Mouse (Mus musculus) forebrain, embryonic 12.5 days (tissue): Measurements from ENCODE around the gene Lrrc74a. TPM values are rescaled to one million over a fixed set of nuclear protein-coding genes. Genes with fewer than 3 reads are reported as not detected.

Source experiments
- ATAC-seq: fragments of 200-750 bp; cut with Nextera tagmentation; 2 replicates; pipeline ENCODE4 v1.8.0; 2017; ENCODE audit warnings: moderate TSS enrichment; ENCODE audit not compliant: low FRiP score
- H3K27ac ChIP-seq: fragments of 300-500 bp; sonication (generic); 2 replicates; pipeline ENCODE4 v1.5.1; 2016; ENCODE audit warnings: mild to moderate bottlenecking
- H3K27me3 ChIP-seq: fragments of 300-500 bp; sonication (generic); 2 replicates; pipeline ENCODE4 v1.6.1; 2016; ENCODE audit warnings: mild to moderate bottlenecking
- H3K36me3 ChIP-seq: fragments of 300-500 bp; sonication (generic); replicated peaks from 2 replicates; pipeline ENCODE4 v1.6.1; 2016; ENCODE audit warnings: mild to moderate bottlenecking
- H3K4me1 ChIP-seq: fragments of 300-500 bp; sonication (generic); 2 replicates; pipeline ENCODE4 v1.6.1; 2016
- H3K4me2 ChIP-seq: fragments of 300-500 bp; sonication (generic); 2 replicates; pipeline ENCODE4 v1.6.1; 2016; ENCODE audit warnings: mild to moderate bottlenecking, moderate library complexity
- H3K4me3 ChIP-seq: fragments of 300-500 bp; sonication (generic); replicated peaks from 2 replicates; pipeline ENCODE4 v1.5.1; 2016; ENCODE audit warnings: mild to moderate bottlenecking
- H3K9ac ChIP-seq: fragments of 300-500 bp; sonication (generic); 2 replicates; pipeline ENCODE4 v1.6.1; 2016; ENCODE audit warnings: mild to moderate bottlenecking
- H3K9me3 ChIP-seq: fragments of 300-500 bp; sonication (generic); 2 replicates; pipeline ENCODE4 v1.6.1; 2016
- WGBS: fragments of 180-500 bp; shearing (Covaris S2); methylation state at CpG from one replicate; pipeline ENCODE4 v1.1.7; 2016; 5-methylcytosine and 5-hydroxymethylcytosine counted together
- polyA plus RNA-seq: library from polyadenylated mRNA; unstranded; fragments of >200 nt; fragmentation: Nextera tagmentation; extraction: Ambion mirVana; gene quantifications from 2 replicates; pipeline ENCODE4 v1.2.1, GENCODE M21; 2016

The Lrrc74a gene
- polyA plus RNA-seq, 1 experiment from 2014 or later, result not detected

- WGBS, result under 1% methylated on average over 19 of the region's 19 CpGs
- no peaks in the 10 kb centered on the region for H3K27me3 ChIP-seq
Measured at GRCm38 (mm10) chr12:86725706-86726105, 8.5 kb upstream of the Lrrc74a start.

GRCm38 (mm10) chr12:86726120-86726640 lies 8.0 kb upstream of the Lrrc74a start, which contains the start of gene Angel1:
Gene Angel1 (minus strand): TSS chr12:86726460.
- no peaks in the 10 kb centered on the region for H3K9me3 ChIP-seq
- H3K4me3 ChIP-seq, result peak within 1 kb of the TSS; percentile 77
- no peaks in the 10 kb centered on the region for H3K27me3 ChIP-seq
- peak; percentile 100 for ATAC-seq
- WGBS, result under 1% methylated on average over 44 of the region's 44 CpGs
- peak within 1 kb of the TSS; percentile 65; the same call in 1 of the 2 replicates for H3K27ac ChIP-seq
- H3K36me3 ChIP-seq, result 0 out of 2 replicates have a peak, but pooled peaks cover 3% of the 10 kb centered on the region
- peak within 1 kb of the TSS; percentile 95 for H3K4me2 ChIP-seq
- H3K9ac ChIP-seq, result peak within 1 kb of the TSS; percentile 78
- peaks cover 13% of the 10 kb centered on the region for H3K4me1 ChIP-seq

More at GRCm38 (mm10) chr12:86725706-86726105, 8.5 kb upstream of the Lrrc74a start:
- 0 out of 2 replicates have a peak, but pooled peaks cover 3% of the 10 kb centered on the region for H3K36me3 ChIP-seq
- peak overlapping the region; percentile 78 for H3K9ac ChIP-seq
- H3K4me3 ChIP-seq, result peak overlapping the region; percentile 77
- peaks cover 13% of the 10 kb centered on the region for H3K4me1 ChIP-seq
- peak overlapping the region; percentile 65; the same call in 1 of the 2 replicates for H3K27ac ChIP-seq
- no peaks in the 10 kb centered on the region for H3K9me3 ChIP-seq
- H3K4me2 ChIP-seq, result peak overlapping the region; percentile 95
- peak; percentile 15; the same call in 1 of the 2 replicates for ATAC-seq

- Histone ChIP-seq H3K4me1 (no peaks in the 10 kb centered on the region), H3K27ac (no peak overlapping the region), H3K36me3 (no peaks in the 10 kb centered on the region), H3K9ac (no peak overlapping the region), H3K4me2 (no peak overlapping the region), H3K27me3 (no peaks in the 10 kb centered on the region; the same call in 1 of the 2 replicates), H3K4me3 (no peak overlapping the region), H3K9me3 (peaks cover 9% of the 10 kb centered on the region; the same call in 1 of the 2 replicates)
- no peak for ATAC-seq
- 83% methylated on average over 13 of the region's 13 CpGs for WGBS
Measured at GRCm38 (mm10) chr12:86761036-86761435, 26.9 kb downstream of the Lrrc74a start.

- Histone ChIP-seq H3K9me3 (peaks cover 9% of the 10 kb centered on the region; the same call in 1 of the 2 replicates), H3K27me3 (peaks cover 4% of the 10 kb centered on the region; the same call in 1 of the 2 replicates), H3K27ac (no peak overlapping the region), H3K9ac (no peak overlapping the region), H3K4me1 (peaks cover 7% of the 10 kb centered on the region), H3K4me2 (no peak overlapping the region), H3K36me3 (no peaks in the 10 kb centered on the region), H3K4me3 (no peak overlapping the region)
- no peak for ATAC-seq
- 77% methylated on average over 6 of the region's 6 CpGs for WGBS
Measured at GRCm38 (mm10) chr12:86764060-86764459, 29.9 kb downstream of the Lrrc74a start.

GRCm38 (mm10) chr12:86766467-86766866 lies 32.3 kb downstream of the Lrrc74a start:
- no peak for ATAC-seq
- H3K4me2 ChIP-seq, result no peak overlapping the region
- no peaks in the 10 kb centered on the region for H3K36me3 ChIP-seq
- no peaks in the 10 kb centered on the region for H3K9me3 ChIP-seq
- WGBS, result 89% methylated on average over 8 of the region's 8 CpGs
- no peak overlapping the region for H3K27ac ChIP-seq
- H3K27me3 ChIP-seq, result peaks cover 4% of the 10 kb centered on the region; the same call in 1 of the 2 replicates
- no peak overlapping the region for H3K4me3 ChIP-seq
- H3K4me1 ChIP-seq, result peaks cover 23% of the 10 kb centered on the region
- no peak overlapping the region for H3K9ac ChIP-seq

DNA sequence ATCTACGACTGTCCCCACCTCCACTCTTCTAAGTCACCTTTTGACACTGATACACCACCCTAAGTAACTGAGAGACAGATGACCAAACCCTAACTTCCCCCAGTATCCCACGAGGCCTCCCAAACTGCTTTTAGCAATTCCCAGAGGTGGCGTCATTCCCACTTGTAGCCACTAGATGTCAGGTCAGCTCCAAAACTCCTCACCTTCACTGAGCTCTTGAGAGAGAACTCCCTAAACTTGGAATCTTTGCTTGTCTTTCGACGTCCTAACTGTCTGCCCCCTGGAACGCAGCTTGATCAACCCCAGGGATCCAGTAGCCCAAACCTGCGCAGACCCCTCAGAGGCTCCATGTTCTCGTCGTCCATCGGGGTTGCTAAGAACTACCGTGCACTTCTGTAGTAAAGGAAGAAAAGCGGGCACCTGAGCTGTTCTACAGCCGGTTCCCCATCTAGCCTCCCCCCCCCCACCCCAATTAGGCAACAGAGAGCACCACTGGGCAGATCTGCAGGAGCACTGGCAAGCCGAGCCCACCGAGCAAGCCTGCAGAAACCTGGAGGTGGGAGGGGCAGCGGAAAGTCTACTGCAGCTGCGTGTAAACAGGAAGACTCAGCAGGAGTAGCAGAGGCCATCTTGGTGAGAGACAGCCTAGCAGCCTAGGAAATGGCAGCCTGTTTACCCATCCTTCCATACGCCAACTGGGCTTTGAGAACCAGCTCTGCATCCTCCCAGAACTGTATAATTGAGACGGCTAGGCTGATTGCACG lies 33.9 kb downstream of the Lrrc74a start:
- Histone ChIP-seq H3K9ac (no peak overlapping the region), H3K4me2 (no peak overlapping the region), H3K27me3 (peaks cover 4% of the 10 kb centered on the region; the same call in 1 of the 2 replicates), H3K27ac (no peak overlapping the region), H3K4me3 (no peak overlapping the region), H3K4me1 (peaks cover 34% of the 10 kb centered on the region), H3K9me3 (no peaks in the 10 kb centered on the region), H3K36me3 (no peaks in the 10 kb centered on the region)
- ATAC-seq, result peak; percentile 53
- 37% methylated on average over 20 of the region's 20 CpGs for WGBS

DNA sequence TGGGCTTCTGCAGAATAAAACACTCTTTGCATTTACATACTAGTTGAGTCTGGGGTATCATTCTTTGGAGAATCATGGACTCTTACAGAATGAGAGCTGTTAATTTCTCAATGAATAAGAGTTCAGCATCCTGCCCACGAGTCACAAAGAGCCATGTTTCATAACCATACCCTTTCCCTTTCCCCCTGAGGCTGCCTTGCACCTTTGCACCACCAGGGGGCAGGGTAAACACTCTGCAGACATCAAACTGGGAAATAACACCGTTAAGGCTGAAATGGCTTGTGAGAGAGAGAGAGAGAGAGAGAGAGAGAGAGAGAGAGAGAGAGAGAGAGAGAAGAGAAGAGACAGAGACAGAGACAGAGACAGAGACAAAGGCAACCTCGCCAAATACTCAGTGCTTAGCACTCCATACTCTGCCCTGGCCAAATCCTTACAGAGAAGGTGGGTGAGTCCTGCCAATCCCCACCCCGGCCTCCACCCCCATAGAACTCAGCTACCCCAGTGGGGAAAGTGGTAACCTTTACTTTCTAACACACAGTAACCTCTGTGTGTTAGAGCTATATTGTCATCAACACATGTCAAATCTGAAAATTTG lies 34.9 kb downstream of the Lrrc74a start:
- Histone ChIP-seq H3K27ac (no peak overlapping the region), H3K4me1 (peaks cover 34% of the 10 kb centered on the region), H3K36me3 (no peaks in the 10 kb centered on the region), H3K27me3 (peaks cover 4% of the 10 kb centered on the region; the same call in 1 of the 2 replicates), H3K4me3 (no peak overlapping the region), H3K9me3 (no peaks in the 10 kb centered on the region), H3K4me2 (no peak overlapping the region), H3K9ac (no peak overlapping the region)
- WGBS, result 31% methylated on average over 4 of the region's 4 CpGs
- ATAC-seq, result no peak

GRCm38 (mm10) chr12:86769819-86770218 lies 35.6 kb downstream of the Lrrc74a start:
- no peak for ATAC-seq

DNA sequence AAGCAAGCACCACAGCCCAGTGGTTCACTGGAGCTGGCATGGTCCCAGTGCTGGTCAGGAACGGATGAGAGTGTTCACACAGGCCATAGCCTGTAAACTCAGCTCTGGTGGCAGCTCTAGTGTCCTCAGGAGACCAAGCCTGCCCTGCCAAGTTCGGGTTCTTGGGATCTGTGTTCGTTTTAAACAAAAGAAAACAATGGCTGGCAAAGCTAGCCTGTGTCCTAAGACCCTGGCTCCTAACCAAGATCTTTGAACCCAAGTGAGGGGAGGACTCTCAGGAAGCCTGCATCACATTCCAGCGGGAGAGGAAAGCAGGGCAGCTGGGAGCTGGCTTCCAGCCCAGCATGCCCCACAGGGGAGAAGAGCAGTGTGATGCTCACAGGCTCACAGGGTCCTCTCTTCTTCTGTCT lies 36.1 kb downstream of the Lrrc74a start:
- Histone ChIP-seq H3K9me3 (no peaks in the 10 kb centered on the region), H3K4me1 (peaks cover 34% of the 10 kb centered on the region), H3K4me2 (no peak overlapping the region), H3K27ac (peak overlapping the region; percentile 54; the same call in 1 of the 2 replicates), H3K27me3 (peaks cover 4% of the 10 kb centered on the region; the same call in 1 of the 2 replicates), H3K4me3 (no peak overlapping the region), H3K9ac (no peak overlapping the region), H3K36me3 (no peaks in the 10 kb centered on the region)
- ATAC-seq, result no peak
- WGBS, result 27% methylated on average over 4 of the region's 4 CpGs

More at GRCm38 (mm10) chr12:86769819-86770218, 35.6 kb downstream of the Lrrc74a start:
- Histone ChIP-seq H3K36me3 (no peaks in the 10 kb centered on the region), H3K4me3 (no peak overlapping the region), H3K4me2 (no peak overlapping the region), H3K9ac (no peak overlapping the region), H3K27ac (peak overlapping the region; percentile 54; the same call in 1 of the 2 replicates), H3K9me3 (no peaks in the 10 kb centered on the region), H3K4me1 (peaks cover 34% of the 10 kb centered on the region), H3K27me3 (peaks cover 4% of the 10 kb centered on the region; the same call in 1 of the 2 replicates)

- H3K9me3 ChIP-seq, result no peaks in the 10 kb centered on the region
- peaks cover 34% of the 10 kb centered on the region for H3K4me1 ChIP-seq
- H3K36me3 ChIP-seq, result no peaks in the 10 kb centered on the region
- H3K27ac ChIP-seq, result 0 out of 2 replicates have a peak overlapping the region, but pooled peaks have one; percentile 61
- 5% methylated on average over 3 of the region's 3 CpGs for WGBS
- H3K9ac ChIP-seq, result no peak overlapping the region
- H3K4me3 ChIP-seq, result no peak overlapping the region
- H3K4me2 ChIP-seq, result no peak overlapping the region
- ATAC-seq, result no peak
- peaks cover 4% of the 10 kb centered on the region; the same call in 1 of the 2 replicates for H3K27me3 ChIP-seq
Measured at GRCm38 (mm10) chr12:86770927-86771326, 36.8 kb downstream of the Lrrc74a start.

- Histone ChIP-seq H3K4me1 (peaks cover 34% of the 10 kb centered on the region), H3K4me2 (no peak overlapping the region), H3K9ac (no peak overlapping the region), H3K27ac (peak overlapping the region; percentile 61; the same call in 1 of the 2 replicates), H3K9me3 (no peaks in the 10 kb centered on the region), H3K4me3 (no peak overlapping the region), H3K27me3 (peaks cover 3% of the 10 kb centered on the region; the same call in 1 of the 2 replicates), H3K36me3 (no peaks in the 10 kb centered on the region)
- 12% methylated on average over 12 of the region's 12 CpGs for WGBS
- ATAC-seq, result peak; percentile 79
Measured at GRCm38 (mm10) chr12:86771823-86772427, 37.8 kb downstream of the Lrrc74a start.
